Mouse (Mus musculus) urinary bladder, postnatal 36 days (tissue): ENCODE measurements around the gene Gm26620.

Experiments used
- DNase-seq, 2 experiments: peaks; one replicate each; pipeline ENCODE4 v3.0.0; 2022; ENCODE audit warnings: low spot score in 2 of 2, mixed read lengths in 1 of 2

The Gm26620 gene

GRCm38 (mm10) chr1:170884978-170885561, at the start of gene Gm26620, which contains the start of gene Dusp12:
Gene Gm26620 (plus strand): TSS chr1:170885065.
Gene Dusp12 (minus strand): TSS chr1:170885540.
- DNase-seq, result peak; percentile 72 to 85

GRCm38 (mm10) chr1:170839685-170840084, 45.2 kb upstream of the Gm26620 start:
- DNase-seq, result no peak

- DNase-seq, result no peak
Observed at GRCm38 (mm10) chr1:170844380-170844779, 40.5 kb upstream of the Gm26620 start.

GRCm38 (mm10) chr1:170845448-170846307, 39.2 kb upstream of the Gm26620 start:
- DNase-seq, result no peak

- DNase-seq, result no peak
Observed at GRCm38 (mm10) chr1:170850007-170850406, 34.9 kb upstream of the Gm26620 start.

- no peak for DNase-seq
Observed at GRCm38 (mm10) chr1:170850637-170851624, 33.9 kb upstream of the Gm26620 start.

GRCm38 (mm10) chr1:170853604-170854003, 31.3 kb upstream of the Gm26620 start:
- DNase-seq, result no peak

- no peak for DNase-seq
Observed at GRCm38 (mm10) chr1:170855056-170855760, 29.7 kb upstream of the Gm26620 start.

- DNase-seq, result no peak
Observed at GRCm38 (mm10) chr1:170857369-170857768, 27.5 kb upstream of the Gm26620 start.

GRCm38 (mm10) chr1:170858872-170859271, 26.0 kb upstream of the Gm26620 start:
- DNase-seq, result no peak

GRCm38 (mm10) chr1:170861671-170862434, 23.0 kb upstream of the Gm26620 start:
- no peak for DNase-seq

GRCm38 (mm10) chr1:170862435-170862717, 22.5 kb upstream of the Gm26620 start:
- DNase-seq, result no peak

- DNase-seq, result no peak
Observed at GRCm38 (mm10) chr1:170863033-170863432, 21.8 kb upstream of the Gm26620 start.

- DNase-seq, result no peak
Observed at GRCm38 (mm10) chr1:170864234-170864633, 20.6 kb upstream of the Gm26620 start.

GRCm38 (mm10) chr1:170864754-170865153, 20.1 kb upstream of the Gm26620 start:
- no peak for DNase-seq

GRCm38 (mm10) chr1:170865406-170865805, 19.5 kb upstream of the Gm26620 start:
- no peak for DNase-seq

- DNase-seq, result no peak
Observed at GRCm38 (mm10) chr1:170866992-170867690, 17.7 kb upstream of the Gm26620 start.

GRCm38 (mm10) chr1:170867691-170868105, 17.2 kb upstream of the Gm26620 start, which contains the start of gene Atf6:
Gene Atf6 (minus strand): TSS chr1:170867771.
- DNase-seq, result peak; percentile 98

GRCm38 (mm10) chr1:170868107-170868904, 16.6 kb upstream of the Gm26620 start:
- DNase-seq, result peak; percentile 58 to 67
